Mouse (Mus musculus): Measurements from ENCODE around the gene Gbx2. TPM values are rescaled to one million over a fixed set of nuclear protein-coding genes. Genes with fewer than 3 reads are reported as not detected.

Gbx2 gene
- polyA plus RNA-seq, 1 experiment from 2014 or later: 0.52 TPM

DNA sequence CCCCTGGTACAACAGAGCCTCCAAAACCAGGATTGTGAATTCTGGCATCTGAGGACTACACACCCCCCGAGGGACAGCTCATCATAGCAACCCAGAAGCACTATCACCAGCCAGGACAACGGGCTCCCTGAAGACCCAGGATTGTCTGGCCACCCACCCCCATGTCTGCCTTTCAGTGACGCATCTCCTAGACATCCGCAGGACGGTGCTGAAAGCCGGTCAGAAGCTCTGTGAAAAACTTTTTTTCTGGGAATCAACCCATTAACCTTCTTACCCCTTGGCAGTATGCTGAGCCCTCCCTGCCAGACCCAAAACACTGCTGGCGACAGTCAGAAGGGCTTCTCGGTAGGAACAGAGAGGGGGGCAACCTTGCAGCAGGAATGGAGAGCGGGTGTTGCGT is 50.1 kb downstream of the Gbx2 start:
- no peak overlapping the region for H3K27ac ChIP-seq (ENCODE audit: low read depth)
- H3K9me3 ChIP-seq (ENCODE audit: low read length): no peaks in the 10 kb centered on the region
- H3K4me2 ChIP-seq (ENCODE audit: low read depth, low read length): no peak overlapping the region
- H3K9ac ChIP-seq (replicated peaks): no peak overlapping the region
- DNase-seq: no peak
- TF ChIP-seq EP300 (IDR thresholded peaks at IDR 0.05; ENCODE audit: low read depth): no peak
- no peak for TF ChIP-seq CTCF (IDR thresholded peaks at IDR 0.05; ENCODE audit: low read depth)
- 73% methylated on average over 10 of the region's 10 CpGs for WGBS (ENCODE audit: insufficient replicate concordance)
- H3K27me3 ChIP-seq (ENCODE audit: insufficient read depth, low read length): no peaks in the 10 kb centered on the region
- H3K4me1 ChIP-seq (ENCODE audit: insufficient read depth): no peaks in the 10 kb centered on the region
- no peak overlapping the region for H3K4me3 ChIP-seq (ENCODE audit: low read depth, low read length)
- H3K36me3 ChIP-seq (replicated peaks; ENCODE audit: insufficient read depth, low read length): no peaks in the 10 kb centered on the region
- ATAC-seq: no peak

DNA sequence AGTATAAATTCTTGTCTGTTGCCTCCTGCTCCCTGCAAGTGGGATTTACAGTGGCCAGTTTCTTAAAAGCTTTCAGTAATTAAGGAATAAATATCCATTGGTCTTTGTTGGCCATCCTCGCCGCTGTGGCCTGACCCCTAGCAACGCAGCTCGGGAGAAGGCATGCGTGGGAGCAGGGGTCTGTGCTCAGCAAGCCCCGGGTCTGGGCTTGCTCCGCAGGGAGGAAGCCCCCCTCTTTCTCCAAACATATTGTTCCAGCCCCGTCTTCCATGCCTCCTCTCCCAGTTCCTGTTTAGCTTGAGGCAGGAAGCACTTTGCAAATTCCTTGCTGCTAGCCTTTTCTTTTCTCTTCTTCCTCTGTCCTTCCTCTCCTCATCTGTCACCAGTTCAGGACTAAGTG is 50.8 kb downstream of the Gbx2 start:
- no peak for ATAC-seq
- 57% methylated on average over 8 of the region's 8 CpGs for WGBS (ENCODE audit: insufficient replicate concordance)
- H3K9me3 ChIP-seq (ENCODE audit: low read length): no peaks in the 10 kb centered on the region
- DNase-seq: no peak
- no peaks in the 10 kb centered on the region for H3K27me3 ChIP-seq (ENCODE audit: insufficient read depth, low read length)
- H3K9ac ChIP-seq (replicated peaks): no peak overlapping the region
- no peak overlapping the region for H3K4me2 ChIP-seq (ENCODE audit: low read depth, low read length)
- no peak overlapping the region for H3K4me3 ChIP-seq (ENCODE audit: low read depth, low read length)
- no peak overlapping the region for H3K27ac ChIP-seq (ENCODE audit: low read depth)
- no peak for TF ChIP-seq EP300 (IDR thresholded peaks at IDR 0.05; ENCODE audit: low read depth)
- TF ChIP-seq CTCF (IDR thresholded peaks at IDR 0.05; ENCODE audit: low read depth): no peak
- no peaks in the 10 kb centered on the region for H3K4me1 ChIP-seq (ENCODE audit: insufficient read depth)
- H3K36me3 ChIP-seq (replicated peaks; ENCODE audit: insufficient read depth, low read length): no peaks in the 10 kb centered on the region

DNA sequence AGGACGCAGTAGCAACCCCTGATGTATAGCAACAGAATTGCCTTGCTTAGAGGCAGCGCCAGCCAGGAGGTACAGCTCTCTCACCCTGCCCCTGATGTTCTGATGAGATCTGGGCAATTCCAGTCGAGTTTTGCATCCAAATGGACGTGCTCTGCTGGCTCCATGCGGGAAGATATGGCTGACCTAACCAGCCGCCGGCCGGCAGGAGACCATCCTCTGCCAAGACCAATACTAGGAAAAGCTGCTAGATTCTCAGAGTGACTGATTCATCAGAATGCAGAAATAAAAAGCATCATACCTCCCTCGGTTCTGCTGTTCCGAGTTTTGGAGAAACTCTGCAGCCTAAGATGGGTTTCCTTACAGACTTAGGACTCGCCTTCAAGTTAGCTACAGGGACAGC is 52.5 kb downstream of the Gbx2 start:
- no peak overlapping the region for H3K27ac ChIP-seq (ENCODE audit: low read depth)
- no peaks in the 10 kb centered on the region for H3K9me3 ChIP-seq (ENCODE audit: low read length)
- no peak overlapping the region for H3K4me2 ChIP-seq (ENCODE audit: low read depth, low read length)
- ATAC-seq: no peak
- no peaks in the 10 kb centered on the region for H3K4me1 ChIP-seq (ENCODE audit: insufficient read depth)
- WGBS (ENCODE audit: insufficient replicate concordance): 80% methylated on average over 11 of the region's 11 CpGs
- H3K9ac ChIP-seq (replicated peaks): no peak overlapping the region
- H3K27me3 ChIP-seq (ENCODE audit: insufficient read depth, low read length): no peaks in the 10 kb centered on the region
- no peak for DNase-seq
- no peaks in the 10 kb centered on the region for H3K36me3 ChIP-seq (replicated peaks; ENCODE audit: insufficient read depth, low read length)
- TF ChIP-seq CTCF (IDR thresholded peaks at IDR 0.05; ENCODE audit: low read depth) (no peak), EP300 (IDR thresholded peaks at IDR 0.05; ENCODE audit: low read depth) (no peak)
- no peak overlapping the region for H3K4me3 ChIP-seq (ENCODE audit: low read depth, low read length)

Other genes starting within 250 kb of the Gbx2 start
- not detected in 2 replicates for gene Asb18, start 83.5 kb upstream of the Gbx2 start, polyA plus RNA-seq (2015; fragmentation: Nextera tagmentation; extraction: Ambion mirVana)
- gene Iqca, start 222.2 kb upstream of the Gbx2 start, polyA plus RNA-seq (2015; fragmentation: Nextera tagmentation; extraction: Ambion mirVana): 1.5 and 1.7 TPM in 2 replicates